Mouse (Mus musculus) R1 (cell line): ENCODE measurements around the gene Entr1.
"Not testable (repeated sequence)": the region's sequence is repeated elsewhere in the genome, so short reads cannot be mapped to it uniquely, and the experiment has no call there.

Experiments used
- DNase-seq: peaks from one replicate; pipeline ENCODE4 v3.0.0-alpha.2; 2018; ENCODE audit warnings: low read depth, low spot score

The Entr1 gene

GRCm38 (mm10) chr2:26388682-26389153 lies 398 bp downstream of the Entr1 start:
- no peak for DNase-seq

- DNase-seq: no peak
These were observed 1.4 kb downstream of the Entr1 start for GRCm38 (mm10) chr2:26387713-26388112.

GRCm38 (mm10) chr2:26380871-26381270 lies 8.2 kb downstream of the Entr1 start:
- DNase-seq: not testable (repeated sequence)

GRCm38 (mm10) chr2:26380131-26380771 lies 8.9 kb downstream of the Entr1 start, which contains the start of gene Snapc4:
Snapc4 (minus strand) TSS chr2:26380653.
- DNase-seq: peak; percentile 95

- DNase-seq: no peak
These were observed 16.7 kb downstream of the Entr1 start for GRCm38 (mm10) chr2:26372396-26372795.

GRCm38 (mm10) chr2:26368572-26368971 lies 20.5 kb downstream of the Entr1 start:
- no peak for DNase-seq

GRCm38 (mm10) chr2:26367911-26368310 lies 21.2 kb downstream of the Entr1 start:
- no peak for DNase-seq

- no peak for DNase-seq
These were observed 24.2 kb downstream of the Entr1 start for GRCm38 (mm10) chr2:26364738-26365465.

GRCm38 (mm10) chr2:26363481-26363880 lies 25.6 kb downstream of the Entr1 start:
- no peak for DNase-seq

GRCm38 (mm10) chr2:26362991-26363390 lies 26.1 kb downstream of the Entr1 start:
- DNase-seq: no peak

- DNase-seq: peak; percentile 16
These were observed 28.3 kb downstream of the Entr1 start, which contains the start of gene Card9 for GRCm38 (mm10) chr2:26360772-26361171. Card9 (minus strand) TSS chr2:26360918.

GRCm38 (mm10) chr2:26359983-26360382 lies 29.1 kb downstream of the Entr1 start:
- no peak for DNase-seq

GRCm38 (mm10) chr2:26358667-26359320 lies 30.3 kb downstream of the Entr1 start:
- no peak for DNase-seq

GRCm38 (mm10) chr2:26357484-26357883 lies 31.6 kb downstream of the Entr1 start:
- peak; percentile 52 for DNase-seq

GRCm38 (mm10) chr2:26356678-26357077 lies 32.4 kb downstream of the Entr1 start:
- peak; percentile 13 for DNase-seq

- no peak for DNase-seq
These were observed 32.9 kb downstream of the Entr1 start for GRCm38 (mm10) chr2:26356231-26356630.

- DNase-seq: no peak
These were observed 34.7 kb downstream of the Entr1 start for GRCm38 (mm10) chr2:26354401-26354800.

GRCm38 (mm10) chr2:26353066-26353980 lies 35.8 kb downstream of the Entr1 start:
- no peak for DNase-seq

GRCm38 (mm10) chr2:26352291-26352910 lies 36.7 kb downstream of the Entr1 start:
- no peak for DNase-seq

GRCm38 (mm10) chr2:26351358-26352290 lies 37.5 kb downstream of the Entr1 start, which contains the start of gene Dnlz:
Dnlz (minus strand) TSS chr2:26352110.
- DNase-seq: peak; percentile 94
